Mouse (Mus musculus) forebrain, embryonic 14.5 days (tissue): ENCODE measurements at regions not wholly inside any gene's neighbourhood (a gene's known extent, or its start where the extent isn't known, plus 50 kb on each side); places are given as distances from the start of the nearest gene placed in this dataset.
A peak's percentile ranks its signal among the peaks of the same experiment; 100 is the strongest.

Experiments
- ATAC-seq: fragments of 200-750 bp; cut with Nextera tagmentation; 2 replicates; pipeline ENCODE4 v1.8.0; 2017; ENCODE audit warnings: mild to moderate bottlenecking, moderate library complexity
- DNase-seq: peaks from one replicate; pipeline ENCODE4 v3.0.0-alpha.2; 2015; ENCODE audit warnings: low spot score
- H3K27ac ChIP-seq: fragments of 300-500 bp; sonication (generic); 2 replicates; pipeline ENCODE4 v1.5.1; 2014; ENCODE audit warnings: low read depth, mild to moderate bottlenecking, control low read depth, low read length, moderate library complexity
- H3K27me3 ChIP-seq: fragments of 300-500 bp; sonication (generic); replicated peaks from 2 replicates; pipeline ENCODE4 v1.6.1; 2014; ENCODE audit warnings: low read length, control low read depth, mixed read lengths; ENCODE audit not compliant: control insufficient read depth, insufficient read depth
- H3K36me3 ChIP-seq: fragments of 300-500 bp; sonication (generic); 2 replicates; pipeline ENCODE4 v1.6.1; 2014; ENCODE audit warnings: low read length, control low read depth; ENCODE audit not compliant: control insufficient read depth, insufficient read depth
- H3K4me1 ChIP-seq: fragments of 300-500 bp; sonication (generic); 2 replicates; pipeline ENCODE4 v1.6.1; 2014; ENCODE audit warnings: antibody characterized with exemption, low read length, control low read depth; ENCODE audit not compliant: control insufficient read depth, insufficient read depth
- H3K4me2 ChIP-seq: fragments of 300-500 bp; sonication (generic); 2 replicates; pipeline ENCODE4 v1.6.1; 2014; ENCODE audit warnings: mild to moderate bottlenecking, control low read depth, low read length
- H3K4me3 ChIP-seq: fragments of 300-500 bp; sonication (generic); 2 replicates; pipeline ENCODE4 v1.5.1; 2014; ENCODE audit warnings: low read depth, low read length, control low read depth
- H3K9ac ChIP-seq: fragments of 300-500 bp; sonication (generic); 2 replicates; pipeline ENCODE4 v1.6.1; 2014; ENCODE audit warnings: mild to moderate bottlenecking, low read length, control low read depth, moderate library complexity
- H3K9me3 ChIP-seq: fragments of 300-500 bp; sonication (generic); replicated peaks from 2 replicates; pipeline ENCODE4 v1.6.1; 2016; ENCODE audit warnings: low read length, control low read depth, mixed read lengths; ENCODE audit not compliant: control insufficient read depth
- WGBS: fragments of 180-500 bp; shearing (Covaris S2); extraction: QIAGEN DNeasy Blood & Tissue Kit; methylation state at CpG from one replicate; pipeline ENCODE4 v1.1.7; 2014; 5-methylcytosine and 5-hydroxymethylcytosine counted together

DNA sequence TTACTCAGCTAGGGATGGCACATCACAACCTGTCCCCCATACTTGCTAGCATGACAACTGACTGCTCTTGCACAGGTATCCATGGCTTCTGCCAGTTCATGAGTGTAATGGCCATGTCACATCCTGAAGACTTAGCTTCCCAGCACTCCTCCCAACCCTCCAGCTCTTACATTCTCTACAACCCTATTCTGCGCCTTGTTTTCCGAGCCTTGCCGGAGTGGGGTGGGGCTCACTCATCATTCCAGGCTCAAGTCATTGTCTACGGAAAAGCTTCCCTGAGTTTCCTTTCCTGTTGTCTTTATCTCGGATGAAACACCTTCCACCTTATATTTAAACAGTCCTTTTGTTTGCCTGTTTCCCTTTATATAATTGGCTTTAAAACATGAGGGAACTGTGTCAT is 69.6 kb downstream of the Prdm13 start:
- ATAC-seq (no peak), DNase-seq (no peak)
- H3K9ac ChIP-seq: no peak overlapping the region
- H3K36me3 ChIP-seq: no peaks in the 10 kb centered on the region
- H3K4me1 ChIP-seq: peaks cover 8% of the 10 kb centered on the region; the same call in 1 of the 2 replicates
- H3K4me2 ChIP-seq: no peak overlapping the region
- WGBS: 84% methylated on average over 5 of the region's 5 CpGs
- no peak overlapping the region for H3K4me3 ChIP-seq
- no peaks in the 10 kb centered on the region for H3K9me3 ChIP-seq
- H3K27ac ChIP-seq: no peak overlapping the region
- H3K27me3 ChIP-seq: no peaks in the 10 kb centered on the region

GRCm38 (mm10) chr4:21614429-21614828 is 71.3 kb downstream of the Prdm13 start:
- DNase-seq (no peak), ATAC-seq (no peak)

DNA sequence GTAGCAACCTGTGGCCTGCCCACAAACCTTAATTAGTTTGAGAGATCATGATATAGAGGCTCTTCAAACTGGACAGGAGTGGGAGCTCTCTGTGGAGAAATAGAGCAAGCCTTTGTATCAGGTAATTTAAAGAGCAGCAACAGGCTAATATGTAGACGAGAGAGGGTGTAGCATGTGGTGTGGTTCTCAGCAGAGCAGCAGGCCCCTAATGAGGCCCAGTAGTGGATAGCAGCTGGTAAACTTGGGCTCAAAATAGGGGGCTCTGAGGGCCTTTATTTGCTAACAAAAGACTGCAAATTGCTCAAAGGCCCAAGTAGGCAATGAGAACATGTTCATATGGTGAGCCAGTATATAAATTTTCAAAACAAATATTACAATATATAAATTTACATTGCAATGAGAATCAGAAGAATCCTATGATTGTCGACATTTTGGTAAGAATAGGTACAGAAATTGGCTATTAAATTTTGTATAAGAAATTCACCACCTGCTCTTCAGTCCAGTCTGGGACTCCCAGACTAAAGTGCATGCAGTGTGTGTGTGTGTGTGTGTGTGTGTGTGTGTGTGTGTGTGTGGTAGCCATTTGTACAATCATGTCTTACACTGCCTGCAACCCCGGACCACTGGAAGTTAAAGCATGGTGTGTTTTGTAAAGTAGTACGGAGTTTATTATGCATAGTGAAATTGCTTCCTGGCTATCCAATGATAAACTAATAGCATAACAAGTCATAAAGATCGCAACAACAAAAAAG is 74.1 kb downstream of the Prdm13 start:
- 50% methylated on average over 5 of the region's 5 CpGs for WGBS
- Histone ChIP-seq H3K4me3 (no peak overlapping the region), H3K27me3 (no peaks in the 10 kb centered on the region), H3K4me2 (no peak overlapping the region), H3K36me3 (no peaks in the 10 kb centered on the region), H3K9me3 (no peaks in the 10 kb centered on the region), H3K27ac (no peak overlapping the region), H3K9ac (no peak overlapping the region), H3K4me1 (peaks cover 8% of the 10 kb centered on the region; the same call in 1 of the 2 replicates)
- peak; percentile 63 for DNase-seq
- ATAC-seq: peak; percentile 90

More at GRCm38 (mm10) chr4:21614429-21614828, 71.3 kb downstream of the Prdm13 start:
- H3K36me3 ChIP-seq: no peaks in the 10 kb centered on the region
- peaks cover 8% of the 10 kb centered on the region; the same call in 1 of the 2 replicates for H3K4me1 ChIP-seq
- H3K27me3 ChIP-seq: no peaks in the 10 kb centered on the region
- no peaks in the 10 kb centered on the region for H3K9me3 ChIP-seq
- WGBS: 35% methylated on average over 3 of the region's 3 CpGs
- no peak overlapping the region for H3K27ac ChIP-seq
- H3K4me3 ChIP-seq: no peak overlapping the region
- no peak overlapping the region for H3K9ac ChIP-seq
- no peak overlapping the region for H3K4me2 ChIP-seq

DNA sequence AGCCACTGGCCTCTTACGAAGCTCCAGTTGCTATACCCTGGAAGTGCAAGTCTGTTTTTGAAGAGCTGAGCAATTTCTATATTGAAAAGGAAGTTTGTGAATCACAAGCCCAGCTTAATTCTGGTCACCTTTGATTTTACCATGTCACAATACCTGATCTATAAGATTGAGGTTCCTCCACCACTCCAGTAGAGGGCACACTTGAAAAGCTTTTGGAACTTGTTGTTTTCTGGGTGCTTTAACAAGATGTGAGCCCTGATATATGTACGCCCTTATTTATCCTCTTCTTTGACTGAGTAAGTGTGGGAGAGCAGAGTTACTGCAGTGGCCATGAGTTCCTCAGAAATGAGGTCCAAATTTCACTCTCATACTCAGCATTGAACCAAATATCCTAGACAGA is 87.7 kb downstream of the Prdm13 start:
- no peak overlapping the region for H3K4me3 ChIP-seq
- H3K9me3 ChIP-seq: no peaks in the 10 kb centered on the region
- DNase-seq (peak; percentile 34), ATAC-seq (no peak)
- no peaks in the 10 kb centered on the region for H3K36me3 ChIP-seq
- no peaks in the 10 kb centered on the region for H3K4me1 ChIP-seq
- no peaks in the 10 kb centered on the region for H3K27me3 ChIP-seq
- no peak overlapping the region for H3K9ac ChIP-seq
- 59% methylated on average over 2 of the region's 2 CpGs for WGBS
- H3K4me2 ChIP-seq: no peak overlapping the region
- H3K27ac ChIP-seq: no peak overlapping the region

DNA sequence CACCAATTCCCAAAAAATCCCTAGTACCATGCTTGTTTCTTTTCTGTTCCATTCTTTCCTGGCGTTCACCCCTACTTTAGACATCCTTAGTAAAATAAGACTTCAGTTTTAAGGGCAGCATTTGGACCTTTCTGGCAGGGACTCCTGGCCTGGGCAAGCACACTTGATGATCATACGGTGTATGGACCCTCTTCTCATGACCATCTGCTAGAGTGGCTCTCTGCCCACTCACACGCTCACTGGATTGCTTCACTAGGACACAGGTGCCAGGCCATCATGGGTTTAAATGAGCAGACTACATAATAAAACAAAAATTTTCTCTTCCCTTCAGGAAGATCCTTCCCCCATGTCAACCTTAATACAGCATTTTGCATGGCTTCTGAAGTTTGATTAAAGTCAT is 138.0 kb downstream of the Prdm13 start:
- H3K4me3 ChIP-seq: no peak overlapping the region
- H3K4me1 ChIP-seq: no peaks in the 10 kb centered on the region
- no peak overlapping the region for H3K9ac ChIP-seq
- DNase-seq: no peak
- no peak for ATAC-seq
- no peaks in the 10 kb centered on the region for H3K27me3 ChIP-seq
- 91% methylated on average over 3 of the region's 3 CpGs for WGBS
- H3K4me2 ChIP-seq: no peak overlapping the region
- H3K9me3 ChIP-seq: no peaks in the 10 kb centered on the region
- H3K27ac ChIP-seq: no peak overlapping the region
- H3K36me3 ChIP-seq: no peaks in the 10 kb centered on the region

DNA sequence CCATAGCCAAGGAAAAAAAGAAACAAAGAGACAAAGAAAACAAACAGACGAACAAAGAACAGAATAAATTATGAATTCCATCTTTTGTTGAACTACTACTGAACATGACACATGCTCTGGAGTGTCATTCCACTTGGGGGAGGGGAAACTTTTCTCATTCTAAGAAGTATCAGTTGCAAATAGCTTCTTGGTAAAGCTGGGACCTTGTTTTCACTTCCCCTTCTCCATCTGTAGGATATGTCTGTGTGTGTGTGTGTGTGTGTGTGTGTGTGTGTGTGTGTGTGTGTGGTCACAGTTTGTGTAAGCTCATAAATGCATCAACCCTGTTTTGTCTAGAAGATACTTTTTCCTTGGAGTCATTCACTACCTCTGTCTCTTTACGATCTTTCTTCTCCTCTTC is 146.2 kb downstream of the Prdm13 start:
- Histone ChIP-seq H3K4me2 (no peak overlapping the region), H3K9ac (no peak overlapping the region), H3K4me3 (no peak overlapping the region), H3K27me3 (no peaks in the 10 kb centered on the region), H3K4me1 (no peaks in the 10 kb centered on the region), H3K36me3 (no peaks in the 10 kb centered on the region), H3K27ac (no peak overlapping the region), H3K9me3 (no peaks in the 10 kb centered on the region)
- ATAC-seq (no peak), DNase-seq (no peak)
- whole genome bisulfite sequencing: 80% methylated on average over 2 of the region's 2 CpGs

DNA sequence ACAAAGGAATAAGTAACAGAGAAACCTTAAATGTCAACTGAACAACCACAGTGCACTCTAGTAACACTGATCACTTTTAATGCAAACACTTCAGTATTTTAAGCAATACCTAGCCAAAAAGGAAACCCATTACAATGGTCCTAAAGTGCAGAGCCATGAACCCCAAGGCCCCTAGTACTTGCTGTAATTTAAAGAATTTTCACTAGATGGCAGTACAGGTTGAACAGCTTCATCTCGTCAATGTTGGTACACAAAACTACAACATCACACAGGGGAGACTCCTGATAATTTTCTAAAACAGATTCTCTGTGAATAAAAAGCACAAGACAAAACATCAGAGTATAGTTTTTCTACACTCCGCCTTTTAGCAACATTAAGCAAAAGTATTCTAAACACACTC is 149.8 kb downstream of the Prdm13 start:
- DNase-seq (peak; percentile 61), ATAC-seq (peak; percentile 55)
- no peaks in the 10 kb centered on the region for H3K36me3 ChIP-seq
- H3K4me2 ChIP-seq: no peak overlapping the region
- no peaks in the 10 kb centered on the region for H3K27me3 ChIP-seq
- H3K4me3 ChIP-seq: no peak overlapping the region
- 26% methylated on average over 2 of the region's 2 CpGs for WGBS
- H3K9me3 ChIP-seq: no peaks in the 10 kb centered on the region
- no peak overlapping the region for H3K27ac ChIP-seq
- no peak overlapping the region for H3K9ac ChIP-seq
- H3K4me1 ChIP-seq: no peaks in the 10 kb centered on the region

GRCm38 (mm10) chr4:21532186-21532585 is 153.6 kb downstream of the Prdm13 start:
- Histone ChIP-seq H3K27ac (no peak overlapping the region), H3K9ac (no peak overlapping the region), H3K9me3 (no peaks in the 10 kb centered on the region), H3K4me2 (no peak overlapping the region), H3K36me3 (no peaks in the 10 kb centered on the region), H3K27me3 (no peaks in the 10 kb centered on the region), H3K4me1 (no peaks in the 10 kb centered on the region), H3K4me3 (no peak overlapping the region)
- WGBS: 24% methylated on average over 4 of the region's 4 CpGs
- ATAC-seq: no peak
- no peak for DNase-seq
